Mouse (Mus musculus): ENCODE results near the gene Fam173a. TPM values are rescaled to one million over a fixed set of nuclear protein-coding genes. Genes with fewer than 3 reads are reported as not detected.
"Not testable (repeated sequence)": the region's sequence is repeated elsewhere in the genome, so short reads cannot be mapped to it uniquely, and the experiment has no call there.

Gene Fam173a
- polyA plus RNA-seq, 1 experiment = 26.0 TPM

DNA sequence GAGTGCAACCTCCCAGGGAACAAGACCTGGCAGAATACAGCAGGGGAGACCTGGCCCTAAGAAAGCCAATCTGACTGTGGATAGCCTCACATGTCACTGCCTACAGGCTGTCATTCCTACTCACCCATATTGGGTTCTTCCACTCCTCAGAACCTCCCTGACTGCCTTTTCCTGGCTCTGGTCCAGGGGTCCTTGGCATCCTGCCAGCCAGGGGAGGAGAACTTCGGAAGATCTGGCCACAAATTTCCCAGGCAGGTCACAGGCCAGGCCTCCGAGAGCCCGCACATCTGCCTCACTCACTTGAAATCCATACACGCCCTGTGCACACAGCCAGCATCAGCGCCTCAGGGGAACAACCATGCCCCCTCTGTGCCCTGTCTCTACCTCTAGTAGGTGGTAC, 41.3 kb downstream of the Fam173a start:
- Histone ChIP-seq H3K4me3 (ENCODE audit: low read depth, low read length) (no peak overlapping the region), H3K27me3 (ENCODE audit: control insufficient read depth, insufficient read depth, low read length, poor library complexity, severe bottlenecking) (no peaks in the 10 kb centered on the region), H3K9ac (ENCODE audit: low read depth, poor library complexity, severe bottlenecking) (no peak overlapping the region), H3K36me3 (ENCODE audit: control insufficient read depth, insufficient read depth, low read length, poor library complexity, severe bottlenecking) (no peaks in the 10 kb centered on the region), H3K9me3 (replicated peaks; ENCODE audit: control insufficient read depth, insufficient read depth, low read length, poor library complexity, severe bottlenecking) (no peaks in the 10 kb centered on the region), H3K27ac (ENCODE audit: insufficient read depth, low read length) (no peak overlapping the region), H3K4me1 (ENCODE audit: control insufficient read depth, insufficient read depth, low read length) (peaks cover 12% of the 10 kb centered on the region)
- TF ChIP-seq POLR2A (IDR thresholded peaks at IDR 0.05; ENCODE audit: insufficient read depth, low read length) = no peak
- no peak for TF ChIP-seq EP300 (IDR thresholded peaks at IDR 0.05; ENCODE audit: insufficient read depth, low read depth, low read length)
- no peak for TF ChIP-seq CTCF (IDR thresholded peaks at IDR 0.05; ENCODE audit: low read depth, low read length)

DNA sequence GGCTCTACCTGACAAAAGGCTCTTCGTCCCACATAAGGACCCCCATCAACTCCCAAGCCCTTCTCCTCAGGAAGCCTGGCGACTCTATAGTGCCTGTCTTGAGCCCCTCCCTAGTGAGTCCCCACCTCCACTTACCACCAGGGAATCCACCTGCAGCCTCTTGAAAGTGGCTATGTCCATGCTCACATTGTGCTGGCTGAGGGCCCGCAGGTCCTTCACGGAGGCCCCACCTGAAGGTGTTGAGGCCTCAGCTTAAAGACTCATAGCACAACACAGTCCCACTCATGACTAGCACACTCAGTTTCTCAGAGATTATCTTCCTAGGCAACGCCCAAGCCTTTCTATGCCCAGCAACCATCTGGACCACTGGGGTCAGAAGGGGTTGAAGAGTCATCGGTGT, 43.4 kb downstream of the Fam173a start:
- no peaks in the 10 kb centered on the region for H3K9me3 ChIP-seq (replicated peaks; ENCODE audit: control insufficient read depth, insufficient read depth, low read length, poor library complexity, severe bottlenecking)
- no peaks in the 10 kb centered on the region for H3K36me3 ChIP-seq (ENCODE audit: control insufficient read depth, insufficient read depth, low read length, poor library complexity, severe bottlenecking)
- no peak overlapping the region for H3K9ac ChIP-seq (ENCODE audit: low read depth, poor library complexity, severe bottlenecking)
- no peak for TF ChIP-seq POLR2A (IDR thresholded peaks at IDR 0.05; ENCODE audit: insufficient read depth, low read length)
- no peak for TF ChIP-seq EP300 (IDR thresholded peaks at IDR 0.05; ENCODE audit: insufficient read depth, low read depth, low read length)
- no peak for TF ChIP-seq CTCF (IDR thresholded peaks at IDR 0.05; ENCODE audit: low read depth, low read length)
- H3K27me3 ChIP-seq (ENCODE audit: control insufficient read depth, insufficient read depth, low read length, poor library complexity, severe bottlenecking) = no peaks in the 10 kb centered on the region
- peaks cover 4% of the 10 kb centered on the region for H3K4me1 ChIP-seq (ENCODE audit: control insufficient read depth, insufficient read depth, low read length)
- H3K27ac ChIP-seq (ENCODE audit: insufficient read depth, low read length) = no peak overlapping the region
- no peak overlapping the region for H3K4me3 ChIP-seq (ENCODE audit: low read depth, low read length)

DNA sequence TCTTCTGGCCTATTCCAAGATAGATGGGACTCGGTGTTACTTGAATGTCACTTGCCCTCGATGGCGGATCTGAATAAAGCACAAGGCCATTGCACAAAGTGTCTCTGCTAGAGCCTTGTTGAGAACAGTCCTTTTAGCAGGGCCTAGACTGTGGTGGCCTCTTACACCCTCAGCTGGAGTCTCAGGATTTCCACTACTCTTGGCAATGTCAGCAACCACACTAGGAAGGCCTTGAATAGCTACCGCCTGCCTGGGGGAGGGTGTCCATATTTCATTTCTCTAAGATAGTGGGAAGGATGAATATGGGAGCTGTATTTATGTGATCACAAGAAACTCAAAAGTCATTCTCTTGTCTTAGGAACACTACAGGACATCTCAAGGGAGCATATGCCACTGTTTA, 44.5 kb downstream of the Fam173a start:
- no peak overlapping the region for H3K27ac ChIP-seq (ENCODE audit: insufficient read depth, low read length)

DNA sequence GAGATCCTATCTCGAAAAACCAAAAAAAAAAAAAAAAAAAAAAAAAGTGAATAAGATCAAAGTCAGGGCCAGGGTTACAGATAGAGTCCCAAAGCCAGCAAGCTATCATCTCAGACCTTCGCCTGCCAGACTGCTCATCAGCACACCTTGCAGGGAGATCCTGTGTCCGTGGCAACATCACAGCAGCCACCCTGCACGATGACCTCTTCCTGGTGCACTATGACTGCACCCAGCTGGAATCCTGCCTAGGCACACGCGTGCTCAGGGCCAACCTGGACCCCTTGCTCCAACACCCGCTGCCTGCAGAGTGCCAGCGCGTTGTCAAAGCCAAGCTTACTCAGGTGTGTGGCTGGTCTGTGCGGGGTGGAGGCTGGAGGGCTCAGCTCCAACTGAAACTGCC, 48.4 kb downstream of the Fam173a start:
- Histone ChIP-seq H3K4me1 (ENCODE audit: control insufficient read depth, insufficient read depth, low read length) (no peaks in the 10 kb centered on the region), H3K27ac (ENCODE audit: insufficient read depth, low read length) (no peak overlapping the region), H3K4me3 (ENCODE audit: low read depth, low read length) (no peak overlapping the region), H3K36me3 (ENCODE audit: control insufficient read depth, insufficient read depth, low read length, poor library complexity, severe bottlenecking) (no peaks in the 10 kb centered on the region), H3K27me3 (ENCODE audit: control insufficient read depth, insufficient read depth, low read length, poor library complexity, severe bottlenecking) (no peaks in the 10 kb centered on the region), H3K9ac (ENCODE audit: low read depth, poor library complexity, severe bottlenecking) (no peak overlapping the region), H3K9me3 (replicated peaks; ENCODE audit: control insufficient read depth, insufficient read depth, low read length, poor library complexity, severe bottlenecking) (no peaks in the 10 kb centered on the region)
- TF ChIP-seq CTCF (IDR thresholded peaks at IDR 0.05; ENCODE audit: low read depth, low read length) = no peak
- TF ChIP-seq EP300 (IDR thresholded peaks at IDR 0.05; ENCODE audit: insufficient read depth, low read depth, low read length) = no peak
- TF ChIP-seq POLR2A (IDR thresholded peaks at IDR 0.05; ENCODE audit: insufficient read depth, low read length) = no peak

More for the DNA sequence above, 44.5 kb downstream of the Fam173a start:
- H3K4me3 ChIP-seq (ENCODE audit: low read depth, low read length) = no peak overlapping the region
- H3K27me3 ChIP-seq (ENCODE audit: control insufficient read depth, insufficient read depth, low read length, poor library complexity, severe bottlenecking) = no peaks in the 10 kb centered on the region
- H3K4me1 ChIP-seq (ENCODE audit: control insufficient read depth, insufficient read depth, low read length) = no peaks in the 10 kb centered on the region
- H3K9me3 ChIP-seq (replicated peaks; ENCODE audit: control insufficient read depth, insufficient read depth, low read length, poor library complexity, severe bottlenecking) = no peaks in the 10 kb centered on the region
- no peaks in the 10 kb centered on the region for H3K36me3 ChIP-seq (ENCODE audit: control insufficient read depth, insufficient read depth, low read length, poor library complexity, severe bottlenecking)
- H3K9ac ChIP-seq (ENCODE audit: low read depth, poor library complexity, severe bottlenecking) = no peak overlapping the region
- no peak for TF ChIP-seq EP300 (IDR thresholded peaks at IDR 0.05; ENCODE audit: insufficient read depth, low read depth, low read length)
- no peak for TF ChIP-seq CTCF (IDR thresholded peaks at IDR 0.05; ENCODE audit: low read depth, low read length)
- TF ChIP-seq POLR2A (IDR thresholded peaks at IDR 0.05; ENCODE audit: insufficient read depth, low read length) = no peak

DNA sequence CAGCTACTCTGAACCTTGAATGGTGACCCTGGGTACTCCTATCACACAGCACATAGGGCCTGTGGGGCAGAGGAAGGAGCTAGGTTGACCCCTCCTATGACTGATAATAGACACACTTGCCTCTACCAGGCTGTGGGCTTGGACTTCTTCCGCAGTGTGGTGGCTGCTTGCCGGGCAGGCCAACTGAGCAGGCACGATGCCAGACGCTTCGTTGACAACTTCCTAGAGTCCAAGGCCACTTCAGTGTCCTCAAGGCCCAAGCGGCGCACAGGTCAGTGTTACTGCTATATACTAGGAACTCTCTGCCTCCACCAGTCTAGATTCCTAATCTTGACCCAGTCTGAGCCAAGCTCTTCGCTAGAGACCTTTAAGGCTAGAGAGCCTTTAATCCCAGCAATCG, 48.9 kb downstream of the Fam173a start:
- no peaks in the 10 kb centered on the region for H3K4me1 ChIP-seq (ENCODE audit: control insufficient read depth, insufficient read depth, low read length)
- no peaks in the 10 kb centered on the region for H3K36me3 ChIP-seq (ENCODE audit: control insufficient read depth, insufficient read depth, low read length, poor library complexity, severe bottlenecking)
- H3K27ac ChIP-seq (ENCODE audit: insufficient read depth, low read length) = no peak overlapping the region
- TF ChIP-seq POLR2A (IDR thresholded peaks at IDR 0.05; ENCODE audit: insufficient read depth, low read length) (no peak), CTCF (IDR thresholded peaks at IDR 0.05; ENCODE audit: low read depth, low read length) (no peak), EP300 (IDR thresholded peaks at IDR 0.05; ENCODE audit: insufficient read depth, low read depth, low read length) (no peak)
- no peak overlapping the region for H3K9ac ChIP-seq (ENCODE audit: low read depth, poor library complexity, severe bottlenecking)
- H3K4me3 ChIP-seq (ENCODE audit: low read depth, low read length) = no peak overlapping the region
- no peaks in the 10 kb centered on the region for H3K9me3 ChIP-seq (replicated peaks; ENCODE audit: control insufficient read depth, insufficient read depth, low read length, poor library complexity, severe bottlenecking)
- no peaks in the 10 kb centered on the region for H3K27me3 ChIP-seq (ENCODE audit: control insufficient read depth, insufficient read depth, low read length, poor library complexity, severe bottlenecking)

DNA sequence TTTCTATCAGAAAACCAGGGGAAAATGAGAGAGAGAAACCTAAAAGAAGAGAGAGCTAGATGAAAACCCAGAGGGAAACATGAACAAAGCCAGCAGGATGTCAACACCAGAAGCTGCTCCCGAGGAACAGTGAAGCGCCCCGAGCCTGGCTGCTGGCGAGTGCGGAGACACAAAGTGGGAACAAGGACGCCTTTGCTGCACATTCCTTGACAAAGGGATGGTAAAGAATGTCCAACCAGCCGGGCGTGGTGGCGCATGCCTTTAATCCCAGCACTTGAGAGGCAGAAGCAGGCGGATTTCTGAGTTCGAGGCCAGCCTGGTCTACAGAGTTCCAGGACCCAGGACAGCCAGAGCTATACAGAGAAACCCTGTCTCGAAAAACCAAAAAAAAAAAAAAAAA, 51.2 kb downstream of the Fam173a start:
- not testable (repeated sequence) for H3K9me3 ChIP-seq (replicated peaks; ENCODE audit: control insufficient read depth, insufficient read depth, low read length, poor library complexity, severe bottlenecking); H3K27ac ChIP-seq (ENCODE audit: insufficient read depth, low read length); H3K27me3 ChIP-seq (ENCODE audit: control insufficient read depth, insufficient read depth, low read length, poor library complexity, severe bottlenecking); H3K9ac ChIP-seq (ENCODE audit: low read depth, poor library complexity, severe bottlenecking); H3K4me1 ChIP-seq (ENCODE audit: control insufficient read depth, insufficient read depth, low read length); H3K36me3 ChIP-seq (ENCODE audit: control insufficient read depth, insufficient read depth, low read length, poor library complexity, severe bottlenecking); H3K4me3 ChIP-seq (ENCODE audit: low read depth, low read length)

Other genes starting within 250 kb of the Fam173a start
- gene Sox8, start 222.2 kb downstream of the Fam173a start, polyA plus RNA-seq (2011; ENCODE audit: insufficient read depth, insufficient read length, low read depth, missing spikeins) = 0.32 and 0.48 TPM in 2 replicates
- 15.2 and 16.1 TPM in 2 replicates for gene Lmf1, start 213.8 kb downstream of the Fam173a start, polyA plus RNA-seq (2011; ENCODE audit: insufficient read depth, insufficient read length, low read depth, missing spikeins)
- gene Gng13, start 75.7 kb downstream of the Fam173a start, polyA plus RNA-seq (2011; ENCODE audit: insufficient read depth, insufficient read length, low read depth, missing spikeins) = 12.4 and 17.3 TPM in 2 replicates
- 39.4 and 47.2 TPM in 2 replicates for gene Chtf18, start 65.5 kb downstream of the Fam173a start, polyA plus RNA-seq (2011; ENCODE audit: insufficient read depth, insufficient read length, low read depth, missing spikeins)
- 17.0 and 18.4 TPM in 2 replicates for gene Rpusd1, start 65.2 kb downstream of the Fam173a start, polyA plus RNA-seq (2011; ENCODE audit: insufficient read depth, insufficient read length, low read depth, missing spikeins)
- gene Mslnl, start 56.9 kb downstream of the Fam173a start, polyA plus RNA-seq (2011; ENCODE audit: insufficient read depth, insufficient read length, low read depth, missing spikeins) = 0.30 TPM in 1 of 2 replicates, not detected in the other
- gene Msln, start 38.5 kb downstream of the Fam173a start, polyA plus RNA-seq (2011; ENCODE audit: insufficient read depth, insufficient read length, low read depth, missing spikeins) = 9.6 and 15.1 TPM in 2 replicates
- 18.8 and 21.3 TPM in 2 replicates for gene Narfl, start 19.1 kb downstream of the Fam173a start, polyA plus RNA-seq (2011; ENCODE audit: insufficient read depth, insufficient read length, low read depth, missing spikeins)
- 25.7 and 32.1 TPM in 2 replicates for gene Haghl, start 7.2 kb downstream of the Fam173a start, polyA plus RNA-seq (2011; ENCODE audit: insufficient read depth, insufficient read length, low read depth, missing spikeins)
- not detected in 2 replicates for gene Ccdc78, start 6.3 kb downstream of the Fam173a start, polyA plus RNA-seq (2011; ENCODE audit: insufficient read depth, insufficient read length, low read depth, missing spikeins)
- 1.6 and 2.6 TPM in 2 replicates for gene AC134908.4, start 2.8 kb upstream of the Fam173a start, polyA plus RNA-seq (2011; ENCODE audit: insufficient read depth, insufficient read length, low read depth, missing spikeins)
- 29.6 and 35.1 TPM in 2 replicates for gene Metrn, start 4.2 kb upstream of the Fam173a start, polyA plus RNA-seq (2011; ENCODE audit: insufficient read depth, insufficient read length, low read depth, missing spikeins)
- 4.7 and 7.0 TPM in 2 replicates for gene Fbxl16, start 16.2 kb upstream of the Fam173a start, polyA plus RNA-seq (2011; ENCODE audit: insufficient read depth, insufficient read length, low read depth, missing spikeins)
- 19.8 and 20.7 TPM in 2 replicates for gene Wdr24, start 30.7 kb upstream of the Fam173a start, polyA plus RNA-seq (2011; ENCODE audit: insufficient read depth, insufficient read length, low read depth, missing spikeins)
- gene Jmjd8, start 36.0 kb upstream of the Fam173a start, polyA plus RNA-seq (2011; ENCODE audit: insufficient read depth, insufficient read length, low read depth, missing spikeins) = 13.2 and 16.7 TPM in 2 replicates
- gene Stub1, start 40.5 kb upstream of the Fam173a start, polyA plus RNA-seq (2011; ENCODE audit: insufficient read depth, insufficient read length, low read depth, missing spikeins) = 97.8 and 103 TPM in 2 replicates
- gene Rhbdl1, start 44.4 kb upstream of the Fam173a start, polyA plus RNA-seq (2011; ENCODE audit: insufficient read depth, insufficient read length, low read depth, missing spikeins) = not detected in 2 replicates
- gene Gm20683, start 48.9 kb upstream of the Fam173a start, polyA plus RNA-seq (2011; ENCODE audit: insufficient read depth, insufficient read length, low read depth, missing spikeins) = 1.4 and 2.3 TPM in 2 replicates
- gene Rhot2, start 52.0 kb upstream of the Fam173a start, polyA plus RNA-seq (2011; ENCODE audit: insufficient read depth, insufficient read length, low read depth, missing spikeins) = 23.6 and 29.8 TPM in 2 replicates
- gene Wdr90, start 68.6 kb upstream of the Fam173a start, polyA plus RNA-seq (2011; ENCODE audit: insufficient read depth, insufficient read length, low read depth, missing spikeins) = 10.5 and 11.6 TPM in 2 replicates
- 6.1 and 8.3 TPM in 2 replicates for gene Mcrip2, start 75.9 kb upstream of the Fam173a start, polyA plus RNA-seq (2011; ENCODE audit: insufficient read depth, insufficient read length, low read depth, missing spikeins)
- gene Mettl26, start 82.2 kb upstream of the Fam173a start, polyA plus RNA-seq (2011; ENCODE audit: insufficient read depth, insufficient read length, low read depth, missing spikeins) = 27.9 and 32.6 TPM in 2 replicates
- gene Wfikkn1, start 88.0 kb upstream of the Fam173a start, polyA plus RNA-seq (2011; ENCODE audit: insufficient read depth, insufficient read length, low read depth, missing spikeins) = 0.37 and 0.69 TPM in 2 replicates
- gene Rab40c, start 126.8 kb upstream of the Fam173a start, polyA plus RNA-seq (2011; ENCODE audit: insufficient read depth, insufficient read length, low read depth, missing spikeins) = 21.3 and 22.7 TPM in 2 replicates
- 61.8 and 62.8 TPM in 2 replicates for gene Pigq, start 152.0 kb upstream of the Fam173a start, polyA plus RNA-seq (2011; ENCODE audit: insufficient read depth, insufficient read length, low read depth, missing spikeins)
- gene Nhlrc4, start 152.1 kb upstream of the Fam173a start, polyA plus RNA-seq (2011; ENCODE audit: insufficient read depth, insufficient read length, low read depth, missing spikeins) = 1.2 TPM in 1 of 2 replicates, not detected in the other
- not detected in 2 replicates for gene A930017K11Rik, start 159.7 kb upstream of the Fam173a start, polyA plus RNA-seq (2011; ENCODE audit: insufficient read depth, insufficient read length, low read depth, missing spikeins)
- 14.2 and 17.0 TPM in 2 replicates for gene Capn15, start 192.9 kb upstream of the Fam173a start, polyA plus RNA-seq (2011; ENCODE audit: insufficient read depth, insufficient read length, low read depth, missing spikeins)